Mouse (Mus musculus): ENCODE measurements around the gene Psma6. TPM values are rescaled to one million over a fixed set of nuclear protein-coding genes. Genes with fewer than 3 reads are reported as not detected.

Psma6 gene
- polyA plus RNA-seq, 1 experiment from 2014 or later: 434 TPM

GRCm38 (mm10) chr12:55445583-55445982, 61.6 kb downstream of the Psma6 start:
- Histone ChIP-seq H3K27ac (ENCODE audit: low read length) (no peak overlapping the region), H3K9ac (replicated peaks; ENCODE audit: low read depth, low read length) (no peak overlapping the region), H3K9me3 (ENCODE audit: control insufficient read depth, low read length) (no peaks in the 10 kb centered on the region), H3K4me3 (replicated peaks; ENCODE audit: low read length) (no peak overlapping the region), H3K27me3 (replicated peaks; ENCODE audit: control insufficient read depth, insufficient read depth, low read length) (no peaks in the 10 kb centered on the region), H3K4me1 (replicated peaks; ENCODE audit: control insufficient read depth, insufficient read depth, low read length) (peaks cover 24% of the 10 kb centered on the region), H3K4me2 (ENCODE audit: low read length) (no peak overlapping the region), H3K36me3 (ENCODE audit: control insufficient read depth, insufficient read depth) (no peaks in the 10 kb centered on the region)
- WGBS: 93% methylated on average over 4 of the region's 4 CpGs
- ATAC-seq: no peak

GRCm38 (mm10) chr12:55446366-55446745, 62.3 kb downstream of the Psma6 start:
- Histone ChIP-seq H3K9ac (replicated peaks; ENCODE audit: low read depth, low read length) (no peak overlapping the region), H3K4me3 (replicated peaks; ENCODE audit: low read length) (no peak overlapping the region), H3K27ac (ENCODE audit: low read length) (peak overlapping the region; percentile 62), H3K4me2 (ENCODE audit: low read length) (no peak overlapping the region), H3K4me1 (replicated peaks; ENCODE audit: control insufficient read depth, insufficient read depth, low read length) (peaks cover 24% of the 10 kb centered on the region), H3K27me3 (replicated peaks; ENCODE audit: control insufficient read depth, insufficient read depth, low read length) (no peaks in the 10 kb centered on the region), H3K36me3 (ENCODE audit: control insufficient read depth, insufficient read depth) (no peaks in the 10 kb centered on the region), H3K9me3 (ENCODE audit: control insufficient read depth, low read length) (no peaks in the 10 kb centered on the region)
- no peak for ATAC-seq
- WGBS: 77% methylated on average over 4 of the region's 4 CpGs

- Histone ChIP-seq H3K36me3 (ENCODE audit: control insufficient read depth, insufficient read depth) (no peaks in the 10 kb centered on the region), H3K4me1 (replicated peaks; ENCODE audit: control insufficient read depth, insufficient read depth, low read length) (peaks cover 24% of the 10 kb centered on the region), H3K27me3 (replicated peaks; ENCODE audit: control insufficient read depth, insufficient read depth, low read length) (no peaks in the 10 kb centered on the region), H3K27ac (ENCODE audit: low read length) (peak overlapping the region; percentile 62), H3K9me3 (ENCODE audit: control insufficient read depth, low read length) (no peaks in the 10 kb centered on the region), H3K4me3 (replicated peaks; ENCODE audit: low read length) (no peak overlapping the region), H3K4me2 (ENCODE audit: low read length) (peak overlapping the region; percentile 12; the same call in 1 of the 2 replicates), H3K9ac (replicated peaks; ENCODE audit: low read depth, low read length) (no peak overlapping the region)
- peak; percentile 97 for ATAC-seq
- WGBS: 8% methylated on average over 13 of the region's 13 CpGs
Measured at GRCm38 (mm10) chr12:55446746-55447395, 62.8 kb downstream of the Psma6 start.

DNA sequence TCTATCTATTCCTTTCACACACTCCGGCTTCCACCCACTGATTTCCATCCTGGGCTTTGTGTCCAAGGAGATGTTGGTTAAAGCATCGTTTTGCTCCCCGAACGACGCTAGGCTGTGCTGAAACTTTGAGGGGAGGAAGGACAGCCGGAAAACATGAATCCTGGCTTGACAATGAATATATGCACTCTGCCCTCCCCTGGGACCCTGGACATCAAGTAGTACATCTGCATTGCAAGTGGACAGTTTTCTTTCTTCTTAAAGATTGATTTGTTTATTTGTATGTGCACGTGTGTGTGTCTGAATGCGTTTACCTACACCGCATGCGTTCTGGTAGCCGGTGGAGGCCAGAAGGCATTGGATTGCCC, 63.4 kb downstream of the Psma6 start:
- no peak overlapping the region for H3K4me3 ChIP-seq (replicated peaks; ENCODE audit: low read length)
- H3K9me3 ChIP-seq (ENCODE audit: control insufficient read depth, low read length): no peaks in the 10 kb centered on the region
- WGBS: 76% methylated on average over 11 of the region's 11 CpGs
- no peak for ATAC-seq
- H3K36me3 ChIP-seq (ENCODE audit: control insufficient read depth, insufficient read depth): no peaks in the 10 kb centered on the region
- H3K4me2 ChIP-seq (ENCODE audit: low read length): no peak overlapping the region
- no peak overlapping the region for H3K9ac ChIP-seq (replicated peaks; ENCODE audit: low read depth, low read length)
- H3K27ac ChIP-seq (ENCODE audit: low read length): peak overlapping the region; percentile 62
- H3K4me1 ChIP-seq (replicated peaks; ENCODE audit: control insufficient read depth, insufficient read depth, low read length): peaks cover 24% of the 10 kb centered on the region
- no peaks in the 10 kb centered on the region for H3K27me3 ChIP-seq (replicated peaks; ENCODE audit: control insufficient read depth, insufficient read depth, low read length)

DNA sequence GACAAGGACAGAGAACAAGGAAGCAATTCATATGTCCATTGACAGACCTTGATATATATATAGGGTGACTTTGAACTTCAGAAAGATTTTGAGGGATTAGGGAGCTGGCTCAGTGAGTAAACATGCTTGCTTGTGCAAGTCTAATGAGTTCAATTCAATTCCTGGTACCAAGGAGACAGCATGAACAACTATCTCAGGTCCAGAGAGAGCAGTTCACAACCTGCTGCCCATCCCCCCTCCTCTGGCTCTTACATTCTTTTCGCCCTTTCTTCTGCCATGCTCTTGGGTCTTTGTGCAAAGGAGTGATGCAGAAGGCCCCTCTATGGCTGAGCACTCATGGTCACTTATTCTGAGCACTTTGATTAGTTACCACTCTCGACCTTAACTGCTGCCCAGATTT, 64.4 kb downstream of the Psma6 start:
- Histone ChIP-seq H3K4me3 (replicated peaks; ENCODE audit: low read length) (no peak overlapping the region), H3K27ac (ENCODE audit: low read length) (no peak overlapping the region)

GRCm38 (mm10) chr12:55449048-55449447, 65.0 kb downstream of the Psma6 start:
- 95% methylated on average over 2 of the region's 2 CpGs for WGBS
- H3K36me3 ChIP-seq (ENCODE audit: control insufficient read depth, insufficient read depth): no peaks in the 10 kb centered on the region
- H3K27ac ChIP-seq (ENCODE audit: low read length): no peak overlapping the region
- no peak overlapping the region for H3K4me2 ChIP-seq (ENCODE audit: low read length)
- no peaks in the 10 kb centered on the region for H3K27me3 ChIP-seq (replicated peaks; ENCODE audit: control insufficient read depth, insufficient read depth, low read length)
- no peak overlapping the region for H3K9ac ChIP-seq (replicated peaks; ENCODE audit: low read depth, low read length)
- no peak for ATAC-seq
- H3K4me1 ChIP-seq (replicated peaks; ENCODE audit: control insufficient read depth, insufficient read depth, low read length): peaks cover 19% of the 10 kb centered on the region
- H3K4me3 ChIP-seq (replicated peaks; ENCODE audit: low read length): no peak overlapping the region
- H3K9me3 ChIP-seq (ENCODE audit: control insufficient read depth, low read length): no peaks in the 10 kb centered on the region

More for the DNA sequence above, 64.4 kb downstream of the Psma6 start:
- H3K9ac ChIP-seq (replicated peaks; ENCODE audit: low read depth, low read length): no peak overlapping the region
- H3K36me3 ChIP-seq (ENCODE audit: control insufficient read depth, insufficient read depth): no peaks in the 10 kb centered on the region
- 71% methylated on average over 2 of the region's 2 CpGs for WGBS
- no peak overlapping the region for H3K4me2 ChIP-seq (ENCODE audit: low read length)
- no peak for ATAC-seq
- H3K4me1 ChIP-seq (replicated peaks; ENCODE audit: control insufficient read depth, insufficient read depth, low read length): peaks cover 19% of the 10 kb centered on the region
- no peaks in the 10 kb centered on the region for H3K9me3 ChIP-seq (ENCODE audit: control insufficient read depth, low read length)
- no peaks in the 10 kb centered on the region for H3K27me3 ChIP-seq (replicated peaks; ENCODE audit: control insufficient read depth, insufficient read depth, low read length)

DNA sequence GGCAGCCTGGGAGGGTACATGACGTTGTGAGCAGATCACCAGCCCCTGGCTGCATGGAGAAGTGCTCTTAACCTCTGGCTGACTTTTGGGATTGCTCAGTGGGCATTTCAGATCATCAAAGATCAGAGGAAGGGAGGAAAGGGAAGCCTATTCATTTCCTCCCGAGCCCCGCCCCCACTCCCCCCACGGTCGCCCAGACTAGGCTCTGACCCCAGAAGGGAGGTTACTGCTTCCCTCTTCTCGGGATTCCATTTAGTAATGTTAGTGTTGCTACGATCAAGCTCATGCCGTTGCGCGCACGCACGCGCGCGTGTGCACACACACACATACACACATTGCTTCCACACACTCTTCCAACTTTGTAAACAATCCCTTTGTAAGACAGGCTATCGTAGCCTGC, 66.4 kb downstream of the Psma6 start:
- no peaks in the 10 kb centered on the region for H3K9me3 ChIP-seq (ENCODE audit: control insufficient read depth, low read length)
- ATAC-seq: no peak
- no peaks in the 10 kb centered on the region for H3K27me3 ChIP-seq (replicated peaks; ENCODE audit: control insufficient read depth, insufficient read depth, low read length)
- H3K36me3 ChIP-seq (ENCODE audit: control insufficient read depth, insufficient read depth): no peaks in the 10 kb centered on the region
- H3K4me1 ChIP-seq (replicated peaks; ENCODE audit: control insufficient read depth, insufficient read depth, low read length): peaks cover 19% of the 10 kb centered on the region
- 69% methylated on average over 16 of the region's 16 CpGs for WGBS
- H3K4me2 ChIP-seq (ENCODE audit: low read length): no peak overlapping the region
- no peak overlapping the region for H3K9ac ChIP-seq (replicated peaks; ENCODE audit: low read depth, low read length)
- H3K27ac ChIP-seq (ENCODE audit: low read length): no peak overlapping the region
- no peak overlapping the region for H3K4me3 ChIP-seq (replicated peaks; ENCODE audit: low read length)

GRCm38 (mm10) chr12:55452839-55453238, 68.8 kb downstream of the Psma6 start:
- Histone ChIP-seq H3K4me1 (replicated peaks; ENCODE audit: control insufficient read depth, insufficient read depth, low read length) (no peaks in the 10 kb centered on the region; the same call in 1 of the 2 replicates), H3K9ac (replicated peaks; ENCODE audit: low read depth, low read length) (no peak overlapping the region), H3K27ac (ENCODE audit: low read length) (no peak overlapping the region), H3K4me3 (replicated peaks; ENCODE audit: low read length) (no peak overlapping the region), H3K36me3 (ENCODE audit: control insufficient read depth, insufficient read depth) (no peaks in the 10 kb centered on the region), H3K9me3 (ENCODE audit: control insufficient read depth, low read length) (no peaks in the 10 kb centered on the region), H3K4me2 (ENCODE audit: low read length) (no peak overlapping the region), H3K27me3 (replicated peaks; ENCODE audit: control insufficient read depth, insufficient read depth, low read length) (no peaks in the 10 kb centered on the region)
- WGBS: 60% methylated on average over 5 of the region's 5 CpGs
- no peak for ATAC-seq

GRCm38 (mm10) chr12:55453924-55454323, 69.9 kb downstream of the Psma6 start:
- H3K9me3 ChIP-seq (ENCODE audit: control insufficient read depth, low read length): no peaks in the 10 kb centered on the region
- no peak overlapping the region for H3K9ac ChIP-seq (replicated peaks; ENCODE audit: low read depth, low read length)
- no peaks in the 10 kb centered on the region for H3K27me3 ChIP-seq (replicated peaks; ENCODE audit: control insufficient read depth, insufficient read depth, low read length)
- no peak for ATAC-seq
- H3K4me1 ChIP-seq (replicated peaks; ENCODE audit: control insufficient read depth, insufficient read depth, low read length): no peaks in the 10 kb centered on the region; the same call in 1 of the 2 replicates
- no peaks in the 10 kb centered on the region for H3K36me3 ChIP-seq (ENCODE audit: control insufficient read depth, insufficient read depth)
- no peak overlapping the region for H3K4me3 ChIP-seq (replicated peaks; ENCODE audit: low read length)
- 66% methylated on average over 4 of the region's 4 CpGs for WGBS
- H3K27ac ChIP-seq (ENCODE audit: low read length): no peak overlapping the region
- H3K4me2 ChIP-seq (ENCODE audit: low read length): no peak overlapping the region

- Histone ChIP-seq H3K36me3 (ENCODE audit: control insufficient read depth, insufficient read depth) (no peaks in the 10 kb centered on the region), H3K9ac (replicated peaks; ENCODE audit: low read depth, low read length) (no peak overlapping the region), H3K4me1 (replicated peaks; ENCODE audit: control insufficient read depth, insufficient read depth, low read length) (no peaks in the 10 kb centered on the region; the same call in 1 of the 2 replicates), H3K9me3 (ENCODE audit: control insufficient read depth, low read length) (no peaks in the 10 kb centered on the region), H3K4me3 (replicated peaks; ENCODE audit: low read length) (no peak overlapping the region), H3K27ac (ENCODE audit: low read length) (no peak overlapping the region), H3K4me2 (ENCODE audit: low read length) (no peak overlapping the region), H3K27me3 (replicated peaks; ENCODE audit: control insufficient read depth, insufficient read depth, low read length) (no peaks in the 10 kb centered on the region)
- no peak for ATAC-seq
- WGBS: 56% methylated on average over 9 of the region's 10 CpGs
Measured at GRCm38 (mm10) chr12:55455206-55455605, 71.2 kb downstream of the Psma6 start.
